Mouse (Mus musculus): ENCODE results near the gene Itih2.

- TF ChIP-seq CTCF (IDR thresholded peaks at IDR 0.05; ENCODE audit: low read depth): no peak
- no peak for TF ChIP-seq EP300 (IDR thresholded peaks at IDR 0.05; ENCODE audit: low read depth)
Measured at GRCm38 (mm10) chr2:10081453-10082080, 49.6 kb downstream of the Itih2 start.
